Mouse (Mus musculus): ENCODE measurements at regions not wholly inside any gene's neighbourhood (a gene's known extent, or its start where the extent isn't known, plus 50 kb on each side); places are given as distances from the start of the nearest gene placed in this dataset.

- no peak for TF ChIP-seq POLR2A (IDR thresholded peaks at IDR 0.05; ENCODE audit: low read depth, low read length)
- TF ChIP-seq CTCF (conservative IDR thresholded peaks at IDR 0.05; ENCODE audit: insufficient read depth, insufficient read length, low read depth, low read length): no peak
- Histone ChIP-seq H3K36me3 (ENCODE audit: control insufficient read depth, insufficient read depth, low read length) (no peaks in the 10 kb centered on the region), H3K4me3 (ENCODE audit: insufficient read depth, low read depth, low read length) (no peak overlapping the region), H3K27me3 (replicated peaks; ENCODE audit: control insufficient read depth, insufficient read depth, low read length) (no peaks in the 10 kb centered on the region), H3K4me1 (ENCODE audit: control insufficient read depth, insufficient read depth, low read length) (no peaks in the 10 kb centered on the region), H3K27ac (ENCODE audit: insufficient read depth, low read depth, low read length) (no peak overlapping the region)
- whole genome bisulfite sequencing: 68% methylated on average over 6 of the region's 6 CpGs
- DNase-seq: no peak
Measured at GRCm38 (mm10) chr6:88989617-88990299, 87.7 kb downstream of the Tpra1 start.

- no peak for DNase-seq
- no peak overlapping the region for H3K27ac ChIP-seq (ENCODE audit: insufficient read depth, low read depth, low read length)
- H3K4me1 ChIP-seq (ENCODE audit: control insufficient read depth, insufficient read depth, low read length): no peaks in the 10 kb centered on the region
- TF ChIP-seq CTCF (conservative IDR thresholded peaks at IDR 0.05; ENCODE audit: insufficient read depth, insufficient read length, low read depth, low read length) (no peak), POLR2A (IDR thresholded peaks at IDR 0.05; ENCODE audit: low read depth, low read length) (no peak)
- 42% methylated on average over 1 of the region's 1 CpGs for WGBS
- H3K27me3 ChIP-seq (replicated peaks; ENCODE audit: control insufficient read depth, insufficient read depth, low read length): no peaks in the 10 kb centered on the region
- H3K4me3 ChIP-seq (ENCODE audit: insufficient read depth, low read depth, low read length): no peak overlapping the region
- H3K36me3 ChIP-seq (ENCODE audit: control insufficient read depth, insufficient read depth, low read length): no peaks in the 10 kb centered on the region
Measured at GRCm38 (mm10) chr6:88990300-88990685, 88.2 kb downstream of the Tpra1 start.

GRCm38 (mm10) chr6:88995077-88995476 is 93.0 kb downstream of the Tpra1 start:
- H3K4me3 ChIP-seq (ENCODE audit: insufficient read depth, low read depth, low read length): no peak overlapping the region
- H3K27ac ChIP-seq (ENCODE audit: insufficient read depth, low read depth, low read length): no peak overlapping the region
- H3K4me1 ChIP-seq (ENCODE audit: control insufficient read depth, insufficient read depth, low read length): no peaks in the 10 kb centered on the region
- TF ChIP-seq CTCF (conservative IDR thresholded peaks at IDR 0.05; ENCODE audit: insufficient read depth, insufficient read length, low read depth, low read length) (no peak), POLR2A (IDR thresholded peaks at IDR 0.05; ENCODE audit: low read depth, low read length) (no peak)
- no peaks in the 10 kb centered on the region for H3K36me3 ChIP-seq (ENCODE audit: control insufficient read depth, insufficient read depth, low read length)
- WGBS: 73% methylated on average over 3 of the region's 3 CpGs
- no peaks in the 10 kb centered on the region for H3K27me3 ChIP-seq (replicated peaks; ENCODE audit: control insufficient read depth, insufficient read depth, low read length)
- DNase-seq: peak; percentile 54

DNA sequence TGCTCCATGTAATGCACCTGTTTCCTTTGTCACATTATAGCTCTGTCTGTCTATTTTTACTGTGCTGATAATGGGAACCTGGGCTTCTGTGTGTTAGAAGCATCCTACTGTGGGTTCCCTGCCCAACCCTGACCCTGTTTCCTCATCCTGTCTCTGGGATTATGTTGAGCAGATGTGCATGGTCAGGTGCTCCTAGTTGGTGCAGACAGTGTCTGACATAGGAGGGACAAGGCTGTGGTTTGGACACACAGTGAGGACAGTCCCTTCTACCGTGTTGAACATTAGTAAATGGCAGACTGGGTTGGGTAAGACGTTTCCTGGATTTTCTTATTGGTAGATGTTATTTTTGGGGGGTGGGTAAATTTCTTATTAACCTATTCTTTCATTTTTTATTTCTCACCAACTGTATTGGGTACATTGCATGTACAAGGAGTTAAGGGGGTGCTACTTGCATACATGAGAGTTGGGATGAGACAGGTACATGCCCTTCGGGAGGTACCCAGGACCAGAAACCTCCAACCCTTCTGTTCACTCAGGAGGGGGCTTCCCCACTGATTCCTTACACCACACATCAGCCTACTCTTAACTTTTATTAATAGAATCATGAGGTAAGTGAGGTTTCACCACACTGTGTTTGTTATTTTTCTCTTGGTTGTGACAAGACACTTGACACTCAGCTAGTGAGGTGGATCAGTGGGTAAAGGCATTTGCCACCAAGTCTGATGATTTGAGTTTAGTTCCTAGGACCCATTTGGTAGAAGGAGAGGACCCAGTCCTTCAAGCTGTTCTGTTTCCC is 97.1 kb downstream of the Tpra1 start:
- no peak for DNase-seq
- Histone ChIP-seq H3K4me3 (ENCODE audit: insufficient read depth, low read depth, low read length) (no peak overlapping the region), H3K27me3 (replicated peaks; ENCODE audit: control insufficient read depth, insufficient read depth, low read length) (no peaks in the 10 kb centered on the region), H3K4me1 (ENCODE audit: control insufficient read depth, insufficient read depth, low read length) (no peaks in the 10 kb centered on the region), H3K27ac (ENCODE audit: insufficient read depth, low read depth, low read length) (no peak overlapping the region), H3K36me3 (ENCODE audit: control insufficient read depth, insufficient read depth, low read length) (no peaks in the 10 kb centered on the region)
- 90% methylated on average over 3 of the region's 3 CpGs for WGBS
- TF ChIP-seq CTCF (conservative IDR thresholded peaks at IDR 0.05; ENCODE audit: insufficient read depth, insufficient read length, low read depth, low read length) (no peak), POLR2A (IDR thresholded peaks at IDR 0.05; ENCODE audit: low read depth, low read length) (no peak)

- peak; percentile 33 for DNase-seq
Measured at GRCm38 (mm10) chr6:89000359-89000758, 98.3 kb downstream of the Tpra1 start.

DNA sequence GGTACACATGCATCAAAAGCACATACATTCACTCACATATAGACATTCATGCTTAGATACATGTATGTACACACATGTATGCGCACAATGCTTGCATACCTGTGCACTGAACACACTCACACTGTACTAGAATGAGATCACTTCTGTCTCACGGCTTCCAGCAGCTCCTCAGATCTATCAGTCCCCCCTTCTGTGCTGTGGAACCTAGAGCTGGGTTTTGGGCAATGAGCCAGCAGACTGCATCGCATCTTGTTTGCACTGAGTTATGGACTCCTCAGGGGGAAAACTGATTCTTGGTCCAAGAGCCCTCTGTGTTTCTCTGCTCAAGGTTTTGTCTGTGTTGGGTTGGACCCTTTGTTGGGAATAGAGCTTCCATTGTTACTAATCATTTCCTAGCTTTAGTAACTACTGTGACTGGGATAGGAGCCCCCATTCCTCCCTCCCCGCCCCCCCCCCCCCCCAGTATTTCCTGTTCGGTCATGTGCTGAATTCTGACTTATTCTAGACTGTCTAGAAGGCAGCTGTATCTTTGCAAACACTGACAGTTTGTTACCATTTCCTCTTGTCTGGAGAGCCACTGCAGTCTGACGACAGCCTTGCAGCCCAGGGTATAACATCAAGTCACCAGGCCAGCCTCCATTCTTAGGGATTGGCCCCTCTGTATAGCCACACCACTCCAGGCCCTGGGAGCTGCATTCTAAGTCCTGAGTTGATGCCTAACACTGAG is 101.3 kb downstream of the Tpra1 start:
- WGBS: 47% methylated on average over 6 of the region's 6 CpGs
- Histone ChIP-seq H3K4me3 (ENCODE audit: insufficient read depth, low read depth, low read length) (no peak overlapping the region), H3K27ac (ENCODE audit: insufficient read depth, low read depth, low read length) (peak overlapping the region; percentile 5; the same call in 1 of the 2 replicates), H3K36me3 (ENCODE audit: control insufficient read depth, insufficient read depth, low read length) (no peaks in the 10 kb centered on the region), H3K4me1 (ENCODE audit: control insufficient read depth, insufficient read depth, low read length) (no peaks in the 10 kb centered on the region), H3K27me3 (replicated peaks; ENCODE audit: control insufficient read depth, insufficient read depth, low read length) (no peaks in the 10 kb centered on the region)
- TF ChIP-seq CTCF (conservative IDR thresholded peaks at IDR 0.05; ENCODE audit: insufficient read depth, insufficient read length, low read depth, low read length) (no peak), POLR2A (IDR thresholded peaks at IDR 0.05; ENCODE audit: low read depth, low read length) (no peak)
- DNase-seq: peak; percentile 27

More at GRCm38 (mm10) chr6:89000359-89000758, 98.3 kb downstream of the Tpra1 start:
- Histone ChIP-seq H3K4me1 (ENCODE audit: control insufficient read depth, insufficient read depth, low read length) (no peaks in the 10 kb centered on the region), H3K27ac (ENCODE audit: insufficient read depth, low read depth, low read length) (no peak overlapping the region), H3K36me3 (ENCODE audit: control insufficient read depth, insufficient read depth, low read length) (no peaks in the 10 kb centered on the region), H3K27me3 (replicated peaks; ENCODE audit: control insufficient read depth, insufficient read depth, low read length) (no peaks in the 10 kb centered on the region), H3K4me3 (ENCODE audit: insufficient read depth, low read depth, low read length) (no peak overlapping the region)
- WGBS: 17% methylated on average over 14 of the region's 14 CpGs
- TF ChIP-seq CTCF (conservative IDR thresholded peaks at IDR 0.05; ENCODE audit: insufficient read depth, insufficient read length, low read depth, low read length) (no peak), POLR2A (IDR thresholded peaks at IDR 0.05; ENCODE audit: low read depth, low read length) (no peak)

DNA sequence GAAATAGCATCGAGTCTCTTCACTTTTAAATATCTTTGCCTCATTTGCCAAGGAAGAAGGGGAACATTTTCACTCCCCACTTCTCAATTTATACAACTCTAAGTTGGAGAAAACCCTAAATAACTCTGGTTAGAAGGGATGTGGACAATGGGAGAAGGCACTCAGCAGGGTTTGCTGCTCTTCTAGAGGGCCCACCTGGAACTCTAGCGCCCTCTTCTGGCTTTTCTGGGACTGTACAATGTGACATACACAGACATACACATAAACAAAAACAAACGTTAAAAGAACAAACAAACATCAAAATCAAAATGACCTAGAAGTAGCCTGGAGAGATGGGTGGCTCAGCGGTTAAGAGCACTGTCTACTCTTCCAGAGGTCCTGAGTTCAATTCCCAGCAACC is 103.0 kb downstream of the Tpra1 start:
- Histone ChIP-seq H3K4me3 (ENCODE audit: insufficient read depth, low read depth, low read length) (no peak overlapping the region), H3K4me1 (ENCODE audit: control insufficient read depth, insufficient read depth, low read length) (no peaks in the 10 kb centered on the region), H3K36me3 (ENCODE audit: control insufficient read depth, insufficient read depth, low read length) (no peaks in the 10 kb centered on the region), H3K27ac (ENCODE audit: insufficient read depth, low read depth, low read length) (no peak overlapping the region), H3K27me3 (replicated peaks; ENCODE audit: control insufficient read depth, insufficient read depth, low read length) (no peaks in the 10 kb centered on the region)
- 58% methylated on average over 4 of the region's 4 CpGs for WGBS
- peak; percentile 33; the same call in 1 of the 2 replicates for TF ChIP-seq CTCF (conservative IDR thresholded peaks at IDR 0.05; ENCODE audit: insufficient read depth, insufficient read length, low read depth, low read length)
- TF ChIP-seq POLR2A (IDR thresholded peaks at IDR 0.05; ENCODE audit: low read depth, low read length): no peak
- no peak for DNase-seq

All from kidney, adult 2 months (tissue).